Mouse (Mus musculus): ENCODE results near the gene Zfp672.

The Zfp672 gene

GRCm38 (mm10) chr11:58275756-58276155 lies 54.4 kb downstream of the Zfp672 start:
- DNase-seq, result no peak

- no peak for DNase-seq
Measured at GRCm38 (mm10) chr11:58274572-58274971, 55.6 kb downstream of the Zfp672 start, which contains the start of gene 4930438A08Rik. Gene 4930438A08Rik (plus strand): TSS chr11:58274799.

GRCm38 (mm10) chr11:58268285-58268684 lies 61.9 kb downstream of the Zfp672 start:
- no peak for DNase-seq
